Comparison of ENCODE assay signal across 16 mouse cellular contexts in the genomic region with DNA sequence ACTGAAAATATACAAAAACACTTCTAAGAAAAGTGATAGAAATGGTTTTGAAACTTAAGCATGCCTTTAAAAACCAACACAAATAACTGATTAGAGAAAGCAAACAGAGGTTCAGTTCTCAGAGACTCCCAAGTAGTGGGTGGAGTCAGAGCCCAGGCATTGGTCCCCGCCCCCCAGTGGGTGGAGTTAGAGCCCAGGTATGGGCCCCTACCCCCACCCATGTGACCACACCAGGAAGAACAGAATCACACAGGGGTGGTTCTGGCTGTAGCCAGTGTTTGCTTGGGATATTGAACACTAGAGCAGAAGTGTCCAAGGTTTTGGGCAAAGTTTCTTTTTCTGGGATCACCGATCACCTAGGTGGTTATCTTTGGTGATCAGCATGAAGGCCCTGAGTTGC.
DNase-seq lines count a peak whose midpoint lies in the region; ATAC-seq and TF ChIP-seq lines count a peak whose summit lies in the region.
"Had no signal": no experiment of that assay in that cellular context is flagged by ENCODE, and none has a peak within 500 bp of the region (broad histone marks: within the 10 kb centered on the region; RNA-seq: fewer than 3 reads in every experiment).

No protein-coding gene starts in this region.

- TF ChIP-seq CTCF in liver, adult 2 months (IDR thresholded peaks at IDR 0.05; ENCODE audit: low read depth, low read length), result no peak

- H3K27ac ChIP-seq in liver, adult 2 months (replicated peaks; ENCODE audit: insufficient read depth, low read depth, low read length), result peak overlapping the region; percentile 73
- H3K27ac ChIP-seq in liver, embryonic 11.5 days (ENCODE audit: low read depth, low read length), result no peak overlapping the region
- H3K27ac ChIP-seq in midbrain, embryonic 15.5 days, result no peak overlapping the region
- H3K27ac ChIP-seq: embryonic facial prominence, embryonic 15.5 days; heart, adult 2 months had no signal

- H3K9me3 ChIP-seq in liver, embryonic 11.5 days (ENCODE audit: control insufficient read depth, low read length), result no peaks in the 10 kb centered on the region
- H3K9me3 ChIP-seq in midbrain, embryonic 15.5 days, result no peaks in the 10 kb centered on the region
- H3K9me3 ChIP-seq: embryonic facial prominence, embryonic 15.5 days had no signal

- H3K27me3 ChIP-seq in liver, adult 2 months (ENCODE audit: control insufficient read depth, insufficient read depth, low read length), result no peaks in the 10 kb centered on the region
- no peaks in the 10 kb centered on the region for H3K27me3 ChIP-seq in liver, embryonic 11.5 days (replicated peaks; ENCODE audit: control insufficient read depth, insufficient read depth, low read length)
- H3K27me3 ChIP-seq in midbrain, embryonic 15.5 days (replicated peaks), result no peaks in the 10 kb centered on the region
- H3K27me3 ChIP-seq: embryonic facial prominence, embryonic 15.5 days had no signal

- H3K4me3 ChIP-seq in liver, adult 2 months (ENCODE audit: insufficient read depth, low read depth, low read length), result no peak overlapping the region
- H3K4me3 ChIP-seq in liver, embryonic 11.5 days (ENCODE audit: low read depth, low read length), result no peak overlapping the region
- no peak overlapping the region for H3K4me3 ChIP-seq in midbrain, embryonic 15.5 days
- H3K4me3 ChIP-seq: embryonic facial prominence, embryonic 15.5 days; heart, adult 2 months had no signal

- no peaks in the 10 kb centered on the region for H3K79me2 ChIP-seq in liver, adult 2 months (ENCODE audit: control insufficient read depth, insufficient read depth, low read length)

- H3K9ac ChIP-seq in liver, adult 2 months (ENCODE audit: low read depth, low read length), result no peak overlapping the region
- no peak overlapping the region for H3K9ac ChIP-seq in liver, embryonic 11.5 days (ENCODE audit: low read depth, low read length)
- no peak overlapping the region for H3K9ac ChIP-seq in midbrain, embryonic 15.5 days
- H3K9ac ChIP-seq: embryonic facial prominence, embryonic 15.5 days had no signal

- WGBS in liver, adult 2 months, result 13% methylated on average over 2 of the region's 2 CpGs
- 67% methylated on average over 2 of the region's 2 CpGs for WGBS in liver, embryonic 11.5 days
- WGBS in midbrain, embryonic 15.5 days, result 79% methylated on average over 2 of the region's 2 CpGs

- peaks cover 3% of the 10 kb centered on the region for H3K4me1 ChIP-seq in liver, adult 2 months (ENCODE audit: control insufficient read depth, insufficient read depth, low read length)
- no peaks in the 10 kb centered on the region for H3K4me1 ChIP-seq in liver, embryonic 11.5 days (replicated peaks; ENCODE audit: control insufficient read depth, insufficient read depth, low read length)
- peaks cover 15% of the 10 kb centered on the region for H3K4me1 ChIP-seq in midbrain, embryonic 15.5 days

- H3K4me2 ChIP-seq in liver, embryonic 11.5 days, result no peak overlapping the region
- no peak overlapping the region for H3K4me2 ChIP-seq in midbrain, embryonic 15.5 days
- H3K4me2 ChIP-seq: embryonic facial prominence, embryonic 15.5 days had no signal

- DNase-seq in liver, adult 2 months (ENCODE audit: extremely low read depth, low read depth, low spot score), result peak; percentile 87
- no peak for DNase-seq in liver, embryonic 11.5 days (ENCODE audit: low spot score)
- peak; percentile 55 to 68 for DNase-seq in B cell, adult 2 months
- DNase-seq in ZHBTc4 (ENCODE audit: low read depth, low spot score), result peak; percentile 73
- DNase-seq in lung, postnatal 36 days, result peak; percentile 68
- DNase-seq in layer of hippocampus, adult 18-20 months (ENCODE audit: low spot score in 2 of 2), result no peak
- DNase-seq: adrenal gland, adult 2 months; cerebellum, adult 8-10 months; heart, adult 2 months; heart, postnatal 10 days had no signal

- no peak for ATAC-seq in liver, embryonic 11.5 days (replicated peaks; ENCODE audit: low FRiP score)
- no peak for ATAC-seq in cerebellum, adult (ENCODE audit: insufficient number of reproducible peaks, low FRiP score, low TSS enrichment)
- ATAC-seq in midbrain, embryonic 15.5 days (replicated peaks), result no peak
- ATAC-seq: forebrain, embryonic 16.5 days; hindbrain, embryonic 16.5 days; Patski had no signal

- no peak for TF ChIP-seq POLR2A in liver, adult 2 months (IDR thresholded peaks at IDR 0.05; ENCODE audit: extremely low read depth, insufficient read depth, low read length)

- no peaks in the 10 kb centered on the region for H3K36me3 ChIP-seq in liver, adult 2 months (ENCODE audit: control insufficient read depth, insufficient read depth, low read length)
- no peaks in the 10 kb centered on the region for H3K36me3 ChIP-seq in liver, embryonic 11.5 days (ENCODE audit: control insufficient read depth, insufficient read depth, low read length)
- H3K36me3 ChIP-seq in midbrain, embryonic 15.5 days (replicated peaks), result no peaks in the 10 kb centered on the region
- H3K36me3 ChIP-seq: embryonic facial prominence, embryonic 15.5 days had no signal

Comparison
In these comparisons a context has a peak if more than half of its experiments do, and no peak if none do; other contexts are left out.
1. DNase-seq: peak in liver, adult 2 months (single experiment), B cell, adult 2 months (2 of 2), ZHBTc4 (single experiment) and lung, postnatal 36 days (single experiment); none in liver, embryonic 11.5 days (single experiment) and layer of hippocampus, adult 18-20 months (0 of 2).